Mouse (Mus musculus) adrenal gland, postnatal 36 days (tissue): Measurements from ENCODE around the gene Apoc1. TPM values are rescaled to one million over a fixed set of nuclear protein-coding genes. Genes with fewer than 3 reads are reported as not detected.

ENCODE experiments used
- DNase-seq, 2 experiments: peaks; one replicate each; pipeline ENCODE4 v3.0.0; 2021; ENCODE audit warnings: mixed read lengths in 1 of 2
- total RNA-seq, 2 experiments: library from RNA; stranded (reverse); gene quantifications; 2 replicates each; pipeline ENCODE4 v1.2.3; 2021

Apoc1 gene
- total RNA-seq, 2 experiments from 2014 or later = 185 to 1,007 TPM

GRCm38 (mm10) chr7:19686521-19686920 is 5.9 kb downstream of the Apoc1 start:
- no peak for DNase-seq

DNA sequence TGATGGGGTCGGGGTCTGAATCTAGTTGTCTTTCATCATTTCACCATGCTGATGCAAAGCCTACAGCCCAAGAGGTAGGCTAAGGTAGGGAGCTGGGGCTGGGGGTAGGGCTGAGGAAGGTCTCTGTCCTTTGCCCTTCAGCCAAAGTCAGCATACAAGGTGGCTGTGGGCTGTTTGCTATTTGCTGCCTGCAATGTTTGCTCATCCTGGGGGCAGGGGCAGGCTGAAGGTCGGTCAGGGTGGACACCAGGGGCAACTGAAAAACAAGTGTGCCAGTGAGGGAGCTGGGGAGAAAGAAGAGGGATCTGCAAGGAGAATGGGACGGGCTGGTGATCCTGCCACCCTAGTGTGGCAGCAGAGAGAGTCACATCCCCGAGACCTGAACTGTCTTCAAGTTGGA is 7.1 kb downstream of the Apoc1 start:
- no peak for DNase-seq

DNA sequence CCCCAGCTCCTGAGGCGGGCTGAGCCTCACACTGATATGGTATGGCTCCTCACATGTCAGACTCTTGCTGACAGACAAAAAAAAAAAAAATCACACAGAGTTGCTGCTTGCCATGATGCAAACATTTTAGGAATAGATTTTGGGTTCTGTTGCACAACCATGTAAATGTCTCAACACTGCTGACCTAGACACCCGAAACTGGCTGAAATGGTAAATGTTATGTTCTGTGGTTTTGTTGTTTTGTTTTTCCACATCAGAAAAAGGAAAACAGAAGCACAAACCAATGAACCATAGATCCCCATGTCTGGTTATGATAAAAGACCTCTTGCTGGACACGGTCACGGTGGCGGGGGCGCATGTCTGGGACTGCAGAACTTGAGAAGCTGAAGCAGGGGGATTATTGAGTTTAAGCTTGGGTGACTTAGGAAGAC is 8.7 kb downstream of the Apoc1 start:
- DNase-seq = no peak

DNA sequence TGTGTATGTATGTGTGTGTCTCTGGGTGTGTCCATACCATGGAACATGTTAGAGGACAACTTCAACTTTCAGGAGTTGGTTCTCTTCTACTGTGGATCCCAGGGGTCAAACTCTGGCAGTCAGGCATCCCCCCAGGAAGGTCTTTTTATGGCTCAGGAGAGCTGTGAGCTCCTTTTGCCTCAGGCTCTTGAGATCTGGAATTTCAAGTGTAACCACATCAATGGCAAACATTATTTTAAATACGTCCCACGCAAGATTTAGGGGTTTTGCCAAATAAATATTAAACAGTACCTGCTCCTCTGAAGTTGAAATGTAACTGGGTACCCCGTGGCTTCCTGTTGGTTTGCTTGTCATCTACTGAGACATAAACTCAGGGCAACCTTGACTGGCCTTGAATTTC is 9.5 kb downstream of the Apoc1 start:
- no peak for DNase-seq

DNA sequence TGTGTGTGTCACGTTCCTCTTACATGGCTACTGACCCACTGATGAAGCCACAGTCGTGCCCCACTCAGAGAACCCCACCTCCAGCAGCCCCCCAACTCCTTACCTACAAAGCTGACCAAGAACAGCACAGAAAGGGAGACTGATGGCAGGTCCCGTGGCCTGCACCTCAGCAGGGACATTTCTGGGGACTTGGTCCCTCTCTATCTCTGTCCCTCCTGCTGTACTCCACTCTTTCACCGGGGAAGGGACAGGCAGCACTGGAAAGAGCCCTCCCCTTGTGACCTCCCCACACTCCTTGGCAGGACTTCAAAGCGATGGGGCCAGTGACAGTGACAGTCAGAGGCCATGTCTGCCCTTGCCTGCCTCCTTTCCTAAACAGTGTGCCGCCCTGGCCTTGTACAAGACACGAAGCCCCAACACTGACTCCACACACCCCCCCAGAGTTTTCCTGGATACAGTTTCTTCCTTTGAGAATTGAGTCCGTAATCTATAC is 11.2 kb downstream of the Apoc1 start, which contains the start of the genes Gm44805 and Apoc4:
TSS of gene Gm44805 (minus strand) at position 222 of the 493 bp plus-strand sequence.
TSS of gene Apoc4 (minus strand) at position 278 of the 493 bp plus-strand sequence.
- peak; percentile 84 to 90 for DNase-seq

DNA sequence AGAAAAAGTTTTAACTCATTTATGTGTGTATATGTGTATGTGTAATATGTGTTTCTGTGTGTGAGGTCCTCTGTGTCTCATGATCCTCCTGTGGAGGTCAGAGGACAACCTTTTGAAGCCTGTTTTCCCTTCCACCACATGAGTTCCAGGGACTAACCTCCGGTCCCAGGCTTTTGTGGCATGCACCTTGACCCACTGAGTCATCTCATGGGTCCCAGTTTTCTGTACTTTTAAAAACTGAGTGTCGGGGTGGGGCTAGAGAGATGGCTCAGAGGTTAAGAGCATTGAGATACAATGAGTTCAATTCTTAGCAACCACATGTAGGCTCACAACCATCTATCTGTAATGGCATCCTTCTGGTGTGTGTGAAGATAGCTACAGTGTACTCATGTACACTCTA is 11.8 kb downstream of the Apoc1 start:
- DNase-seq = peak in 1 of 2 experiments; percentile 52

DNA sequence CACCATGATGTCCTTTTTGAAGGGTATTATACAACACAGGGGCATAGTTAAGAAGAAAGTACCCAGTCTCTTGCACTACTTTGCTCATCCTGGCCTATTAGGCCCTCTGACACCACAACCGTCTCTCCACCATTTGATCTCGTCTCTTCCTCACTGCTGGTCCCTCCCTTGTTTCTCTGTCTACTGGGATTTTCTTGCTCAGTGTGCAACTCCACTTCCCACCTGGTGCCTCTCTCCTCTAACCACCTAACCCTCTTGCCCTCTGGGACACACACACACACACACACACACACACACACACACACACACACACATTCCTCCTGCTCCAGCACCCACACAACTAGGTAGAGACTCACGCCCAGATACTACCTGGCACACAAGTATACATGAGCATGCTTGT is 13.6 kb downstream of the Apoc1 start:
- no peak for DNase-seq

GRCm38 (mm10) chr7:19677872-19678271 is 14.6 kb downstream of the Apoc1 start, which contains the start of gene Apoc2:
Gene Apoc2, minus strand, starts transcription at chr7:19677941.
- no peak for DNase-seq

DNA sequence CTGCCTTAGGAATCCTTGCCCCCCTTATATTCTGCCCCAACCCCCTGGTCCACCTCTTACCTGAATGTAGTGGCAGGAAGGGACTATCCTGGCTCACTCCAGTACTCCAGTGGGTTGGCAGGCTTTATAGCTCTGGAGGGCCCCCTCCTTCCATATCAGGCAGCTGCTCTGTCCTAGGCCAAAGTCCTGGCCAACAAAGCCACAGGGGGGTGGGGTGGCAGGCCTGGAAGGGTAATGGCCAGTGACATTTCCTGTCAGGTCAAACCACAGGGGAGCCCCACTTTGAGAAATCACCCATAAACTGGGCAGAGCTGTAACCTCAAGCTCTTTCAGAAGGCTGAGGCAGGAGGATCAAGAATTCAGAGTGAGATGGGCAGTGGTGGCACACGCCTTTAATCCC is 15.8 kb downstream of the Apoc1 start:
- DNase-seq = no peak

- DNase-seq = no peak
Measured at GRCm38 (mm10) chr7:19675824-19676223, 16.6 kb downstream of the Apoc1 start.

DNA sequence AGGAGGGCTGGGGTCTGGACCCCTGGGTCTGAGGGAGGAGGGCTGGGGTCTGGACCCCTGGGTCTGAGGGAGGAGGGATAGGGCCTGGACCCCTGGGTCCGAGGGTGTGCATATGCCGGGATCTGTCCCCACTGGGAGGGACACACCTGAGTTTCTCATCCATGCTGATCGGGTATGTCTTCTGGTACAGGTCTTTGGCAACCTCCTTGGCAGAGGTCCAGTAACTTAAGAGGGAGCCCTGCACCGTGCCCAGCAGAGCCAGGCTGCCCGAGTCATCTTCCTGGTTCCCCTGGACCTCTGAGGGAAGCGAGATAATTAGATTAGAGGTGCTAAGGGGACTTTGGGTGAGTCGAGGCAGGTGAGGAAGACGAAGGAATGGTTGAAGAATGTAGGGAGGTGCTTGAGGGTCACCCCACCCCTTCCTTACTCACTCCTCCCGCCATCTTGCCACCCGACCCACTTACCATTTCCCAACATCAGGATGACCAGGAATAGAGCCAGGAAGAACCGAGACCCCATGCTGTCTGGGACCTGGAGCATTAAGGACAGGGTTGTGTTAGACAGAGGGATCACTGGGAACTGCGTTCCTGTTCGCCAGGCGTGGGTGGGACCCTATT is 19.3 kb downstream of the Apoc1 start:
- no peak for DNase-seq

DNA sequence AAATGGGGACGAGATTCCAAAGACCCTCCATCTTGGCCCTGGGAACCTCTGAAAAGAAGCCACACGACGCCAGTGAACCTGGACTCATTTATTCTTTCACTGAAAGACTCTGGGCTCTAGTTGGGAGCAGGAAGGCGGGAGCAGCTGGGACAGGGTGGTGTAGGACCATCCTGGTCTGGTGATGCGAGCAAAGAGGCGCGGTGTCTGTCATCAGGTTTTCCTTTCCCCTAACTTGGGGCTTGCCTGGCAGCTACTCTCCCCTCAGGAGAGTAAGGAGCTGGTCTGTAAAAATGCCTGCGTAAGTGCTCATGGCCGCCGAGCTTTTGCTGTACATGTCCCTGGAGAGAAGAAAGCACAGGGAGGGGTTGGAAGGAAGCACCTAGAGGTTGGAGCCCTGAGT is 20.9 kb downstream of the Apoc1 start:
- DNase-seq = no peak

DNA sequence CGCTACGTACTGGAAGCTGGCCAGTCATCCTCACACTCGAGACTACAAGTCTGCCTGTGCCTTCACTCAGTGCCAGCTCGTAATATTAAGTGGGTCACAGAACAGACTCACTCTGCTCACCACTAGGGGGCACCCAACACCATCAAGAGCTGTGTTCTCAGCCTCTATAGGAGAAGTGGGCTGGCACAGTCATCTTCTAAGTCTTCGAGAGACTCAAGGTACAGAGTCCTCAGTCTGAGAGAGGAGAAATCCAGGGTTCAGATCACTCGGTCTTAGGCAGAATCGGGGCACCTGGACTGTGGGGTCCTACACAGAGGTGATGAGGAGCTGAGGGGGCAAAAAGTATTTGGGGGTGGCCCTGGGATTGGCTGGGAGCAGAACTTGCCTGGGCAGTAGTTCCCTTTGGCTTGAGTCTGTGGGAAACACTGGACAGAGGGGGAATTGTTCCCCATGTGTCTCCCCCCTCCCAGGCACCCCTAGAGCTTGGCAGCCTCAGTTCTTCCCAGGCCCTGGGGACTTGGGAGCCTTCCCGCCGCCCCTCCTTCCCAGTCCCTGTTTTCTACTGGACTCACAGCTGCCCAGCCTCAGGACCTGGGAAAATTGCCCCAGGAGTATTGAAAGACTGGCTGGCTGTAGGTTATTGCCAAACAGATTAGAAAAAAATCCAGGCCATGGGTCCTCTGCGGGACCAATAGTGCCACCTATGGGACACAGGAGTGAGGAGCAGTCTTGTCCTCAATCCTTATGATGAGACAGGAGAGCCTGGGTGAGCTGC is 23.3 kb downstream of the Apoc1 start:
- peak; percentile 93 to 96 for DNase-seq

DNA sequence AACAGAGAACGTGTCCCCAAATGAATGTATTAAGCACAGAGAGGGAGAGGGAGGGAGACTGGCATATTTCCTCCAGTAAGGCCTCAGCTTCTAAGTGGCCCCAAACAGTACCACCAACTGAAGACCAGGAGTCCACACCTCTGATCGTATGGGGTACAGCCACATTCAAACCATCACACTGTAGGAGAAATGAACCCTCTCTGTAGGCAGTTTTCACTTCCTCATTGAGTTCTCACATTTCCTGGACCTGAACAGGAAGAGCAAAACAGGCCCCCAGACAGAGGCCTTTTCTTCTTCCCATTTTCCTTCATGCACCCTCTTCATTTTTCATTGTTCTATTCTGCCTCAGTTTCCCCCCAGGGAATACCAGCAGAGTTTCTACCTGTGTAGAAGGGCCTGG is 25.0 kb downstream of the Apoc1 start:
- DNase-seq = no peak

GRCm38 (mm10) chr7:19666750-19667149 is 25.7 kb downstream of the Apoc1 start:
- DNase-seq = no peak

DNA sequence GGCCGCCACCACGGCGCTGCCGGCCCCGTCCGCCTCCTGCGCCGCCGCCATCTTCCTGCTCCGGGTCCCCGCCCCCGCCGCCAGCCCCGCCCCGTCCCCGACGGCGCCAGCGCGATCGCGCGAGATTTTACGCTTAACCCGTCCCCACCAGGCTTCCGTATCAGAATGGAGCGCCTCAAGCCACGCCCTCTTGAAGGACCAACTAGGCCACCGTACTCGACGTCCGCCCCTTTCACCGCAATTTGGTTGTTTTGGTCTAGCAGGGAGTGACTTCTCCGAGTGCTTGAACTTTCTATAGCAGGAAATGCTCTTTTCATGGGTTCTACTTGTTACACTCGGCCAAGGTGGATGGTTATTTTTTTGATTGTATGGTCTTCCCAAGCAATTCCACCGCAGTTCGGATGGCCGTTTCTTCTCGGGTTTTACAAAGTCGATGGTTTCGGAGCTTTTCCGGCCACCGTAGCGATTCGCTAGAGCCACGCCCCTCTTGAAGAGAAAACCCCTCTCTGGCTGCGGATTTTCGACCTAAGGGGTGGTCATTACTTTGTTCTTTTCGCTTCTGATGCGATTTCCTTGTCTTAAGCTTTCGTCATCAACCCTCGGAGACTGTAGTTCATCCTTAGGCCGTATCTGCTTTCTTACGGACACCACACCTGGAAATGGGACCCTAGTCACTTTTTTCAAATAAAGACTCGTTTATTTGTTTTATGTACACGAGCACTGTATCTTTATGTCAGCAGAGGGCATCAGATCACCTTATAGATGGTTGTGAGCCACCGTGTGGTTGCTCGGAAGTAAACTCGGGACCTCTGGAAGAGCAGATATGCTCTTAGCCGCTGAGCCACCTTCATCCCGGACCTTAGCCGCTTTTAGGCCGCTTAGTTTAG is 27.3 kb downstream of the Apoc1 start, which contains the start of gene Clptm1:
TSS of gene Clptm1 (minus strand) at position 79 of the 887 bp plus-strand sequence.
- DNase-seq = peak; percentile 97 to 98

DNA sequence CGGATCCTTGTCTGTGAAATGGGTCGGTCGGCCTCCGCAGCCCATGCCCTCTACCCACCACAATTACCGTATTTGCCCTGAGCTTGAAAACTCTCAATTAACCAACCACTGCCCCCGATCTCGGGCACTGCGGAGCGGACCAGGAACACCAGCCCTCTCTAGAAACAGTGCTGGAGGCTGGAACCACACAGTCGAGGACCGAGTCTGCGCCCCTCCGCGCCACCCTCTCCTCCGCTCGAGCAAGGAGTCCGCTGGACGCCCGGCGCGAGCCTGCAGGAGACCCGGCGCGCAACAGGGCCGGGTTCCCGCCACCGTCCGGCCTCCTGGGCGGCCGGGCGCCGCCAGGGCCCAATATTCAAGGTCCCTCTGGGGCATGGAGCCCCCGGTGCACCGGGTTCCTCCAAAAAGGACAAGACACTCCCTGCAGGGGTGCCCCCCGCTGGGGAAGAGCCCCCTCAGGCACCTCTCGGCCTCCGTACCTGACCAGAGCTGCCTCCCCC is 28.0 kb downstream of the Apoc1 start:
- no peak for DNase-seq

DNA sequence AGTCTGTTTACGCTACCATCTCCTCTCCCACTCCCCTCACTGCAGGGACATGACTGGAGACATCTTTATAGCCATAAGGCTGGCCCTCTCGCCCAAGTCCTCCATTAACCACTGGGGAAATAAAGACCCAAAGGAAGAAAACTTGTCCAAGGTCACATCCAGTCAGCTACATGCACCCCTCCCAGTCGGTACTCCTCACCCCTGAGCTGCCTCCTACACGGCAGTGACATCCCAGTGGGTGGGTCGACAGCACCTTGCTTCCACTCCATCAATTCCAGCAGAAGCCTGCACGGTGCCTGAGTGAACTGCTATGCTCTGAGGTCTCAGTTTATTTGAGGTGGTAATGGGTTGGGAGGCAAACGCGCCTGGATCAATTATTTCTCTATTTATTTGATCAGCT is 28.5 kb downstream of the Apoc1 start:
- DNase-seq = no peak

DNA sequence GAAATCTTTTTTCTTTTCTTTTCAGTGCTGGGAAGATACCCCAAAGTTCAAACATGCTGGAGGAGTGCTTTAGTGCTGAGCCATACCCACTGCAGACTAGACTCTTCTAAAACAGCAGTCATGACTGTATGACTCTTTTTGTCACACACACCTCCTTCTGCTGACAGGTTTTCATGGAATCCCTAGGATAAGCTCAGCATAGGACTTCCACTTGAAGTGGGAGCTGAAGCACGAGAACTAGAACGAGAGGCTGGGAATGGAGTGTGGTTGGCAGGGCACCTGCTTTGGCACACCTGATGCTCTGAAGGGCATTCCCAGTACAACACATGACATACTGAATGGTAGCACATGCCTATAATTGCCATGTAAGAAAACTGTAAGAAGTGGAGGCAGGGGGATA is 39.8 kb downstream of the Apoc1 start:
- no peak for DNase-seq

- DNase-seq = no peak
Measured at GRCm38 (mm10) chr7:19651063-19651786, 41.2 kb downstream of the Apoc1 start.

DNA sequence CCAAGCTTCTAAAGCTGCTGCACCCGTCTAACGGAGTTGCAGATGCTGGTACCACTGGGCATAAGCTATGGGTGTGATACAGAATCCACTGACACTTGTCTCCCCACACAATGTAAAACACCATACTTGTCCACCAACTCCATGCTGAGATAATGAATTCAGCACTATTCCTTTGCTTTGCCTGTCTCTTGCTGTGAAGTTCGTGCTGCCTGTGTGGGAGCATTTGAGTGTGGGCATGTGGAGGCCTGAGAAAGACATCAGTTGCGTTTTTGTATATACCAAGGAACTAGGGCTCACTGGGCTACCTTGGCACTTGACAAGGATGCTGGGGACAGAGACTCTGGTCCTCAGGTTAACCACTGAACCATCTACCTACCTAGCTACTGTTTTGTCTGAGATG is 51.2 kb downstream of the Apoc1 start:
- DNase-seq = no peak
